Mouse (Mus musculus) heart, embryonic 13.5 days (tissue): ENCODE results near the gene Dab1. TPM values are rescaled to one million over a fixed set of nuclear protein-coding genes. Genes with fewer than 3 reads are reported as not detected.

Experiments used
- ATAC-seq: fragments of 200-750 bp; cut with Nextera tagmentation; 2 replicates; pipeline ENCODE4 v1.8.0; 2017; ENCODE audit warnings: moderate TSS enrichment; ENCODE audit not compliant: insufficient number of reproducible peaks, low FRiP score, low TSS enrichment; ENCODE audit errors: extremely low read depth
- H3K27ac ChIP-seq: fragments of 300-500 bp; sonication (generic); replicated peaks from 2 replicates; pipeline ENCODE4 v1.5.1; 2015; ENCODE audit warnings: moderate library complexity, mild to moderate bottlenecking, inconsistent platforms
- H3K27me3 ChIP-seq: fragments of 300-500 bp; sonication (generic); replicated peaks from 2 replicates; pipeline ENCODE4 v1.6.1; 2015; ENCODE audit warnings: mild to moderate bottlenecking, inconsistent platforms
- H3K36me3 ChIP-seq: fragments of 300-500 bp; sonication (generic); 2 replicates; pipeline ENCODE4 v1.6.1; 2015; ENCODE audit warnings: mild to moderate bottlenecking, inconsistent platforms
- H3K4me1 ChIP-seq: fragments of 300-500 bp; sonication (generic); 2 replicates; pipeline ENCODE4 v1.6.1; 2015; ENCODE audit warnings: inconsistent platforms
- H3K4me2 ChIP-seq: fragments of 300-500 bp; sonication (generic); 2 replicates; pipeline ENCODE4 v1.6.1; 2015; ENCODE audit warnings: inconsistent platforms, mild to moderate bottlenecking, moderate library complexity
- H3K4me3 ChIP-seq: fragments of 300-500 bp; sonication (generic); 2 replicates; pipeline ENCODE4 v1.5.1; 2015; ENCODE audit warnings: moderate library complexity, mild to moderate bottlenecking, inconsistent platforms
- H3K9ac ChIP-seq: fragments of 300-500 bp; sonication (generic); 2 replicates; pipeline ENCODE4 v1.6.1; 2015; ENCODE audit warnings: inconsistent platforms, mild to moderate bottlenecking, moderate library complexity
- H3K9me3 ChIP-seq: fragments of 300-500 bp; sonication (generic); 2 replicates; pipeline ENCODE4 v1.6.1; 2016; ENCODE audit warnings: inconsistent platforms
- WGBS: fragments of 180-500 bp; shearing (Covaris S2); methylation state at CpG from one replicate; pipeline ENCODE4 v1.1.7; 2015; ENCODE audit warnings: mixed read lengths; 5-methylcytosine and 5-hydroxymethylcytosine counted together
- polyA plus RNA-seq: library from polyadenylated mRNA; unstranded; fragments of >200 nt; fragmentation: Nextera tagmentation; extraction: Ambion mirVana; gene quantifications from 2 replicates; pipeline ENCODE4 v1.2.1, GENCODE M21; 2015

Gene Dab1
- polyA plus RNA-seq, 1 experiment from 2014 or later: 0.48 TPM

DNA sequence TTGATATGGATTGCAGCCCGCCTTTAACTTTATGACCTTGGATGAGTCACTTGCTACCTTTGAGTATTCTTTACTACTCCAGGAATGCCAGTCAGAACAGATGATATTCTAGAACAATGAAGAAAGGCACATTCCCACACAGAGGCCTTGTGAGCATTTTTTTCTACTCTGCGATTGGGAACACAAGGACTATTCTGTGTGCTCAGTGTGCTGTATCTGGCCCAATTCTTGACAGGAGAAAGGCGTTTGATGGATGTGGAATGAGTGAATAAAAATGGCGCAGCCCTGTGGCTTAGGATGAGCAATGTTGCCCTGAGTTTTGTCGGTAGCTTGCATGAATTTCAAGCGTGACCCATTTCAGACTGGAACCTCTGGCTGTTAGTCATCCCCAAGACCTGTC lies 292.9 kb downstream of the Dab1 start:
- Histone ChIP-seq H3K9me3 (no peaks in the 10 kb centered on the region), H3K4me1 (no peaks in the 10 kb centered on the region), H3K27me3 (no peaks in the 10 kb centered on the region), H3K4me3 (no peak overlapping the region), H3K36me3 (no peaks in the 10 kb centered on the region), H3K27ac (no peak overlapping the region), H3K4me2 (no peak overlapping the region), H3K9ac (no peak overlapping the region)
- ATAC-seq: no peak
- 83% methylated on average over 6 of the region's 6 CpGs for WGBS

DNA sequence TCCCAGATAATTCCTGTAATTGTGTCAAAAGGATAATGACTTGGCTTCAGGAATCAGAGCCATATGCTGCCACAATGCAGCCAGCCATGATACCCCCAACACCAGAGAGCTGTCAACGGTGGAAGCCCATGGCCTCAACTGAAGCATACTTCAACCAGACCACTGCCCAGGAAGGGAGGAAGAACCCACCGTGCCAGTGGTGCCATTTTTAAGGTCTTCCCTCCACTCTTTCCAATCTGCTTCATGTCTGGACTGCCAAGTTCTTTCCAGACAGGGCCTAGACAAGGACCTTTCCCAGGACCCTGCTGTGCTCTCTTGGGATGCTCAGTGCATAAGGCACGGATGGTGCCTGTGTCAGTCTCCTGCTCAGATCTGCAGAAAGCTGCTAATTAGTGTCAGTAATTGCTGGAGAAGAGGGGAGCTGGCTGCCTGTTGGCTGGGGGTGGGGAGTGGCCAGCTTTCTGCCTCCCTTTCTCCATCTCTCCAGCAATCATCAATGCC lies 303.3 kb downstream of the Dab1 start:
- Histone ChIP-seq H3K4me2 (no peak overlapping the region), H3K36me3 (no peaks in the 10 kb centered on the region), H3K9ac (no peak overlapping the region), H3K27ac (no peak overlapping the region), H3K4me3 (no peak overlapping the region), H3K9me3 (no peaks in the 10 kb centered on the region), H3K27me3 (no peaks in the 10 kb centered on the region; the same call in 1 of the 2 replicates), H3K4me1 (peaks cover 4% of the 10 kb centered on the region; the same call in 1 of the 2 replicates)
- 55% methylated on average over 3 of the region's 3 CpGs for WGBS
- ATAC-seq: no peak

DNA sequence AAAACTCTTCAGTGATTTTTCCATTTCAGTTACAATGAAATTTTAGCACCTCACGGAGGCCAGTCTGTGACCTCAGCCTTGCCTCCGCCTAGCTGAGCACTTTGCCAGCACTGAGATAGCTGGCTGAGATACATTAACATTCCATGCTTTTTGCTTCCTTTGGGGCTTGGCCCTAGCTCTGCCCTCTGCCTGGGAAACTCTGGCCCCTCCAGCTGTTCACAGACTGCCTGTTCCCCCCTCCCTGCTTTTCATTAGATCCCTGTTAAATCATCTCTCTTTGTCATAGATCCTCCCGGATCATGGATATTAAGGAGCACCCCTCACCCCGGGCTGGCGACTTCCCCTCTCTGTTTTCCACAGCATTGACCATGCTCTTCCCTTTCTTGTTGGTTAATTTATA lies 307.5 kb downstream of the Dab1 start:
- no peaks in the 10 kb centered on the region for H3K36me3 ChIP-seq
- ATAC-seq: no peak
- H3K4me2 ChIP-seq: no peak overlapping the region
- H3K9ac ChIP-seq: no peak overlapping the region
- no peak overlapping the region for H3K4me3 ChIP-seq
- no peak overlapping the region for H3K27ac ChIP-seq
- H3K4me1 ChIP-seq: peaks cover 4% of the 10 kb centered on the region; the same call in 1 of the 2 replicates
- no peaks in the 10 kb centered on the region for H3K9me3 ChIP-seq
- 41% methylated on average over 5 of the region's 5 CpGs for WGBS
- H3K27me3 ChIP-seq: no peaks in the 10 kb centered on the region; the same call in 1 of the 2 replicates

DNA sequence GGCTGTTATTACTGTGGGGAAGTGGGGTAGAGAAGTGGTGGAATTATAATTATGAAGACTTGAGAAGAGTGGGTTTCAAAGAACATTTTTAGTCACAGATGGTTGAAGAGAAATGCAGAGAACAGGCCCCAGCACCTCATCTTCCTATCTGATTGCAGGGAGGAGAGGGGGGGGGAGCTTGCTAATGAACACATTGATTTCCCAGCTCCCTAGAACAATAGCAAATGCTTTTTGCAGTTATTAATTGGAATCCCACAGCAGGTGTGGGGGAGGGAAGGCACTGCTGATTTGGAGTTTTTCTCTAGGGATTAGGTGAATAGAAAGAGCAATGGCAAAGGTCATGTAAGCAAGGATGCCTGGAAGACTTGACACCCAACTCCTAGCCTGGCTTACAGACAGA lies 310.5 kb downstream of the Dab1 start:
- H3K9ac ChIP-seq: no peak overlapping the region
- H3K27ac ChIP-seq: no peak overlapping the region
- H3K27me3 ChIP-seq: no peaks in the 10 kb centered on the region
- H3K4me3 ChIP-seq: no peak overlapping the region
- peaks cover 4% of the 10 kb centered on the region; the same call in 1 of the 2 replicates for H3K4me1 ChIP-seq
- no peak for ATAC-seq
- no peak overlapping the region for H3K4me2 ChIP-seq
- H3K36me3 ChIP-seq: no peaks in the 10 kb centered on the region
- H3K9me3 ChIP-seq: no peaks in the 10 kb centered on the region

DNA sequence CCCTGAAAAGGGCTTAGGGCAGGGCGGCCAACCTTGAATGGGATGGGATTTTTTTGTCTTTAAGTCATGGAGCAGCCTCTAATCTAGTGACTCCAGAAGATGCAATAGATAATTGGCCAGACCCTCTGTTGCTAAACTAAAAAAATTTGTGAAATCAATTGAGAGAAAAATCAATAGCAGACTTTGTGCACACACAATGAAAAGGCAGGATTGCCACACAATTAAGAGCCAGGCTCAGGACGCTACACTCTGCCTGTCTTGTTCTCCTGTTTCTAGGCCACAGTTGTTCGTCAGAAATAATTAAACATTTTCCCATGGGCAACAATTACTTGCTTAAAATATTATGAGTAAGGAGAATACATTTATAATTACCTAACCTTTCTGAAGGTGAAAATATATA lies 315.2 kb downstream of the Dab1 start:
- 79% methylated on average over 3 of the region's 3 CpGs for WGBS

DNA sequence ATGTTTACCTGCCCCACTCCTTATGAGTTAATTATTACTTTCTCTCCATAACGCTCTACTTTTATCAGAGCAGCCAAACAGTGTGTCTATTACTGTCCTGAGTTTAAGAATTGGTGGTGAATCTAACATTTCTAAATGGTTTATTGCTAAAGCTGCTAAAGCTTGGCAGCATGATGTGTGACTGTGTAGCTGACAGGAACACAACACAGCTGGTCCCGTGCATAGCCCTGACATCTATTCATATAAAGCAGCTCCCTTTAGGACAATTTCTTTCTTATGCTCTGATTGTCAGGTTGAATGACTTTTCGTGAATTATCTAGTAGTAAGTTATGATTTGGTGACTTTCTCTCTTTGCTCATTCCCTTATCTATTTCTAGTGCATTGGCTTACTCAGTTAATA lies 329.1 kb downstream of the Dab1 start:
- Histone ChIP-seq H3K27ac (no peak overlapping the region), H3K9ac (no peak overlapping the region), H3K27me3 (peaks cover 14% of the 10 kb centered on the region; the same call in 1 of the 2 replicates), H3K9me3 (no peaks in the 10 kb centered on the region), H3K4me1 (no peaks in the 10 kb centered on the region), H3K4me2 (no peak overlapping the region), H3K4me3 (no peak overlapping the region), H3K36me3 (no peaks in the 10 kb centered on the region)
- ATAC-seq: no peak
- WGBS: 60% methylated on average over 3 of the region's 3 CpGs

More for the DNA sequence above, 315.2 kb downstream of the Dab1 start:
- no peak overlapping the region for H3K9ac ChIP-seq
- no peaks in the 10 kb centered on the region for H3K9me3 ChIP-seq
- no peak overlapping the region for H3K4me2 ChIP-seq
- no peaks in the 10 kb centered on the region for H3K4me1 ChIP-seq
- H3K27ac ChIP-seq: no peak overlapping the region
- no peak overlapping the region for H3K4me3 ChIP-seq
- no peaks in the 10 kb centered on the region for H3K27me3 ChIP-seq
- H3K36me3 ChIP-seq: no peaks in the 10 kb centered on the region
- ATAC-seq: no peak

DNA sequence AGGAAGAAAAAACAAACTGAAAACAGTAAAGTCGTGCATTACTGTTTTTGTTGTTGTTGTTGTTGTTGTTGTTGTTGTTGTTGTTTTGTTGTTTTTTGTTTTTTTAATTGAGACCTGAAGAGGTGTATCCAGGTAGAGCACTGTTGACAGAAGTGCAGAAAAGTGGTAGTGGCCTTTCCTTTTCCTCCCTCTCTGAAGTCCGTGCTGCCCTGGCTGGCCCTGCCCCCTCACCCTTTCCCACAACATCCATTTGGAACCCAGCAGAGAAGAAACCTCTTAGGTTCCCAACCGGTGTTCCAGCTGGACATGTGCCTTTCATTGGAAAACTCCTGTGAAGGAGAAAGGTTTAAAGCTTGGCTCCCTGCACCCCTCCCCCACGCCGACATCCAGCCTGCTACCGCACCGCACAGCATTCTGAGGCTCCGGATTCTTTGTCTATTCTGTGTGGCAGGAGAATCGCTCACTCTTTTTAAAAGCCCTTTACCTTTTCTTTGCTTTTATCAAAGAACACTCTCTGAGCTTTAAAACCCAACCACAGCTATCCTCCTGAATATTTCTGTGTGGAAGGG lies 334.6 kb downstream of the Dab1 start:
- H3K36me3 ChIP-seq: no peaks in the 10 kb centered on the region
- H3K4me1 ChIP-seq: no peaks in the 10 kb centered on the region
- no peaks in the 10 kb centered on the region for H3K9me3 ChIP-seq
- peaks cover 11% of the 10 kb centered on the region; the same call in 1 of the 2 replicates for H3K27me3 ChIP-seq
- H3K4me3 ChIP-seq: no peak overlapping the region
- 57% methylated on average over 9 of the region's 9 CpGs for WGBS
- H3K4me2 ChIP-seq: no peak overlapping the region
- ATAC-seq: no peak
- H3K9ac ChIP-seq: no peak overlapping the region
- H3K27ac ChIP-seq: no peak overlapping the region

DNA sequence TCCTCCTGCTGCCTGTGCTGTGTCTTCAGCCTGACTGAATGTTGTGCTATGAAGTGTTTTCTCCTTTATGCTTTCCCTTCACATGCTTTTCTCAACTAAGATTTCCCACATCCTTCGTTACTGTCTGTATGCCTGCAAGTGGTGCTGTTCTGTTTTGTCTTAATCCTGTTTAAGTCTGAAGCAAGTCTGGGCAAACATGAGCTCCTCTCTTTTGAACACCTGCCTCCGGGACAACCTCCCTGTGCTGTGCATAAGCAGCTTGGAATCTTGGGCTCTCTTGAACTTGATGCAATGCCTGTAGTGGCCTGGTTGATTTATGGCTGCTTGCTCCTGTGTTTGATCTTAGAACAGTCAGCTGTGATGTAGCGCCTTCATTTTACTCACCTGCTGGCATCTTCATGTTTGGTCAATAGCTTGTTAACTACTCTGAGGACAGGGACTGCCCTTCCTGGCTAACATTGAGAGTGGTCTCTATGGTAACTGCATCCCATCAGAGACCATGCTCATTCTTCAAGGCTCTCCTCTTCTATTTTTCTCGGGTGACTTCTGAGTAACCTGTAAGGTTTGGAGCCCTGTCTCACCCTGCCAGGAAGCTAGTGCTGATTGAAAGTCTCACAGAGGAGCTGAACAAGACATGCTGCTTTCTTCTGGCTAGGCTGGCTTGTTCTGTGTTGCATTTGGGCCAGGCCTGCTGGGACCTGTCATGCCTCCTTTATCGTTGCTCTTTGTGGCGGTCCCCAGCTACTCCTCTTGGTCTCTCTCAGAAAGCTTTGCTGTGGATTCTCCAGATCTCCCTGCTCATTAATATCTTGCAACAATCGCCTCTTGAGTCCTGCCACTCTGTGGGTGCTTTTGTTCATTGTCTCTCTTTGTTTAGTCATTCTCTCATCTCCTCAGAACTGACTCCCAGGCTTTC lies 342.2 kb downstream of the Dab1 start:
- Histone ChIP-seq H3K4me3 (no peak overlapping the region), H3K36me3 (no peaks in the 10 kb centered on the region), H3K27ac (no peak overlapping the region), H3K4me2 (no peak overlapping the region), H3K4me1 (no peaks in the 10 kb centered on the region), H3K9me3 (no peaks in the 10 kb centered on the region), H3K27me3 (0 out of 2 replicates have a peak, but pooled peaks cover 13% of the 10 kb centered on the region), H3K9ac (no peak overlapping the region)
- no peak for ATAC-seq
- 75% methylated on average over 7 of the region's 7 CpGs for WGBS

DNA sequence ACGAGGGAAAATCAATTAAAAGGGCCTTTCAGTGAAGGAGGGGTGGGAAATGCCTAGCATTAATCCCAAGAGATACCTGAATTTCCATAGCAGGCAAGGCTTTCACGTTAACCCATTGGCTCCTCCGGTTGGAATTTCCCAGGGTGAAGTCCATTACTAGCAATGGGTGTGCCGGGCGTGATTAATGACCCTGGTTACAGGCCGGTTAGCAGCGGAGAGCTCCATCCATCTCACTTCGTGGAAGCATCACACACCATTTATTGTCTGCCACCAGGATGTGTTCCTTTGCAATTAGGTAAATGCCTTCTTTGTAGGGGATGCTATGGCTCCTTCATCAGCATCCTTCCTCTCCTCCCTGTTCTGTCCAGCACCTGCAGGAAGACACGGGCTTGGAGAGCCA lies 350.7 kb downstream of the Dab1 start:
- H3K36me3 ChIP-seq: no peaks in the 10 kb centered on the region
- 70% methylated on average over 9 of the region's 9 CpGs for WGBS
- ATAC-seq: no peak

DNA sequence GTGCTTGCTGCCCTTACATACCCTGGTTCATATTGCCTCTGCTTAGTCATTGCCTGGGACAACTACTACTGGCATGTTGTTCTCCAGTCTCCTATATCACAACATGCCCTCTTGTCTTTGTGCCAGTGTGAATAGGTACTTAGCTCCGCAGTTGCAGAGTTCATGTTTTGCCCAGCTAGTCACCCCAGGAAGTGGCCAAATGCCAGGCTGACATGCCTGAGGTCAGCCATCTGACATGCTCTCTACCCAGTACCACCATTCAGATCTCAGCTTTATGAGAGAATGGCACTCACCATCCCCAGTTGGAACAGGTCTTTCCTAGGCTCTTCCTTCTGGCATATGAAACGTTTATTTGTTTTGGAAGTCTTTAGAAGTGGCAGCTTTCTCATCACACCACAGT lies 355.4 kb downstream of the Dab1 start:
- no peaks in the 10 kb centered on the region for H3K9me3 ChIP-seq
- no peak for ATAC-seq
- H3K4me3 ChIP-seq: no peak overlapping the region
- H3K27ac ChIP-seq: no peak overlapping the region
- no peaks in the 10 kb centered on the region for H3K27me3 ChIP-seq
- no peaks in the 10 kb centered on the region for H3K4me1 ChIP-seq
- WGBS: 51% methylated on average over 2 of the region's 2 CpGs
- no peak overlapping the region for H3K9ac ChIP-seq
- no peaks in the 10 kb centered on the region for H3K36me3 ChIP-seq
- no peak overlapping the region for H3K4me2 ChIP-seq

More for the DNA sequence above, 350.7 kb downstream of the Dab1 start:
- H3K27ac ChIP-seq: no peak overlapping the region
- no peak overlapping the region for H3K4me2 ChIP-seq
- H3K27me3 ChIP-seq: no peaks in the 10 kb centered on the region
- no peaks in the 10 kb centered on the region for H3K9me3 ChIP-seq
- no peak overlapping the region for H3K9ac ChIP-seq
- H3K4me1 ChIP-seq: no peaks in the 10 kb centered on the region
- H3K4me3 ChIP-seq: no peak overlapping the region

DNA sequence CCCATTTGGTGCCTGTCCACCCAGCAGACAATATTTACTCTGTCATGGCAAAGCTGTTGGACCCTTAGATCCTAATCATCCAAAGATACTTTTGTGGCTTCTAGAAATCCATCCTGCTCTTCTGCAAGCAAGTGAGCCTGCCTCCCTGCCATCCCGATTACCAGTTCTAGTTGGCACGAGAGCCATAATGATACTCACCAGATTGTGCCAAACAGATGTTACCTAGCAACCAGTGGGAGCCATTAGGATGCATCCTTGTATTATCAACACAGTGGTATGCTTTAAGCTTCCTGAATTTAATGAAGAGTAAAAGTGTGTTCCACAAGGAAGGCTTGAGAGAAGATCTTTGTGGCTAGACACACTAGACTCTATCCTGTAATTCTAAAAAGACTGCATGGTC lies 355.8 kb downstream of the Dab1 start:
- no peak for ATAC-seq
- Histone ChIP-seq H3K27me3 (no peaks in the 10 kb centered on the region), H3K9ac (no peak overlapping the region), H3K27ac (no peak overlapping the region), H3K4me1 (no peaks in the 10 kb centered on the region), H3K9me3 (no peaks in the 10 kb centered on the region), H3K36me3 (no peaks in the 10 kb centered on the region), H3K4me2 (no peak overlapping the region), H3K4me3 (no peak overlapping the region)
- WGBS: 76% methylated on average over 2 of the region's 2 CpGs
